Mouse (Mus musculus) spleen, adult 2 months (tissue): Measurements from ENCODE around the gene Cyp4f37. TPM values are rescaled to one million over a fixed set of nuclear protein-coding genes. Genes with fewer than 3 reads are reported as not detected.

Experiments
- DNase-seq, 2 experiments: peaks; one replicate each; pipeline versions ENCODE4 v3.0.0 to v3.0.0-alpha.2; 2012 to 2021; ENCODE audit warnings: low spot score in 2 of 2, low read depth in 1 of 2
- H3K27ac ChIP-seq: fragments of 200-500 bp; 2 replicates; pipeline ENCODE4 v1.5.1; 2012; ENCODE audit warnings: low read length, inconsistent platforms; ENCODE audit not compliant: insufficient read depth
- H3K27me3 ChIP-seq: fragments of 200-500 bp; 2 replicates; pipeline ENCODE4 v1.6.1; 2012; ENCODE audit warnings: mild to moderate bottlenecking, moderate library complexity, low read length, inconsistent platforms; ENCODE audit not compliant: control insufficient read depth, insufficient read depth
- H3K36me3 ChIP-seq: fragments of 200-500 bp; 2 replicates; pipeline ENCODE4 v1.6.1; 2012; ENCODE audit warnings: mild to moderate bottlenecking, low read length, inconsistent platforms; ENCODE audit not compliant: control insufficient read depth, insufficient read depth
- H3K4me1 ChIP-seq: fragments of 200-500 bp; 2 replicates; pipeline ENCODE4 v1.6.1; 2011; ENCODE audit warnings: inconsistent platforms; ENCODE audit not compliant: control insufficient read depth, insufficient read depth, insufficient read length
- H3K4me3 ChIP-seq: fragments of 200-500 bp; 2 replicates; pipeline ENCODE4 v1.5.1; 2011; ENCODE audit warnings: mild to moderate bottlenecking, inconsistent platforms; ENCODE audit not compliant: insufficient read depth, insufficient read length; ENCODE audit errors: extremely low read depth
- CTCF ChIP-seq: fragments of 200-500 bp; IDR thresholded peaks from 2 replicates; pipeline ENCODE4 v1.5.1; 2011; ENCODE audit warnings: mild to moderate bottlenecking, inconsistent platforms; ENCODE audit not compliant: insufficient read depth, insufficient read length, insufficient replicate concordance; ENCODE audit errors: extremely low read depth
- POLR2A ChIP-seq: fragments of 200-500 bp; IDR thresholded peaks from 2 replicates; pipeline ENCODE4 v1.6.1; 2011; ENCODE audit warnings: low read depth, low read length, inconsistent platforms
- WGBS: fragments of 180-500 bp; shearing (Covaris S2); methylation state at CpG from one replicate; pipeline ENCODE4 v1.1.7; 2018; 5-methylcytosine and 5-hydroxymethylcytosine counted together
- polyA plus RNA-seq: library from polyadenylated mRNA; depleted of rRNA; stranded (reverse); fragments of >200 nt; gene quantifications from 2 replicates; pipeline ENCODE4 v1.2.3, GENCODE M21; 2012

The Cyp4f37 gene
- polyA plus RNA-seq, 1 experiment = 0.54 TPM

GRCm38 (mm10) chr17:32637151-32637550 lies 16.0 kb downstream of the Cyp4f37 start:
- no peak overlapping the region for H3K4me3 ChIP-seq
- DNase-seq = no peak
- TF ChIP-seq POLR2A = no peak
- no peak for TF ChIP-seq CTCF
- no peaks in the 10 kb centered on the region for H3K27me3 ChIP-seq
- no peaks in the 10 kb centered on the region for H3K36me3 ChIP-seq
- H3K27ac ChIP-seq = no peak overlapping the region
- H3K4me1 ChIP-seq = peaks cover 5% of the 10 kb centered on the region; the same call in 1 of the 2 replicates
- 81% methylated on average over 2 of the region's 2 CpGs for WGBS

- WGBS = 79% methylated on average over 4 of the region's 4 CpGs
- H3K36me3 ChIP-seq = no peaks in the 10 kb centered on the region
- no peak for TF ChIP-seq CTCF
- TF ChIP-seq POLR2A = no peak
- DNase-seq = no peak
- H3K27ac ChIP-seq = no peak overlapping the region
- H3K4me3 ChIP-seq = no peak overlapping the region
- no peaks in the 10 kb centered on the region for H3K4me1 ChIP-seq
- H3K27me3 ChIP-seq = no peaks in the 10 kb centered on the region
Measured at GRCm38 (mm10) chr17:32646631-32647030, 25.5 kb downstream of the Cyp4f37 start.

GRCm38 (mm10) chr17:32653860-32654259 lies 32.8 kb downstream of the Cyp4f37 start:
- no peak overlapping the region for H3K27ac ChIP-seq

GRCm38 (mm10) chr17:32657041-32657440 lies 35.9 kb downstream of the Cyp4f37 start:
- 61% methylated on average over 3 of the region's 3 CpGs for WGBS
- TF ChIP-seq POLR2A (no peak), CTCF (no peak)
- Histone ChIP-seq H3K27ac (no peak overlapping the region), H3K36me3 (no peaks in the 10 kb centered on the region), H3K4me3 (no peak overlapping the region), H3K4me1 (no peaks in the 10 kb centered on the region), H3K27me3 (no peaks in the 10 kb centered on the region)
- DNase-seq = no peak

More at GRCm38 (mm10) chr17:32653860-32654259, 32.8 kb downstream of the Cyp4f37 start:
- 88% methylated on average over 4 of the region's 4 CpGs for WGBS
- no peak for DNase-seq
- Histone ChIP-seq H3K4me1 (no peaks in the 10 kb centered on the region), H3K36me3 (no peaks in the 10 kb centered on the region), H3K4me3 (no peak overlapping the region), H3K27me3 (no peaks in the 10 kb centered on the region)
- TF ChIP-seq POLR2A (no peak), CTCF (no peak)

GRCm38 (mm10) chr17:32658246-32658645 lies 37.1 kb downstream of the Cyp4f37 start:
- no peak overlapping the region for H3K27ac ChIP-seq
- 78% methylated on average over 1 of the region's 1 CpGs for WGBS
- no peaks in the 10 kb centered on the region for H3K4me1 ChIP-seq
- TF ChIP-seq POLR2A = no peak
- no peak for TF ChIP-seq CTCF
- no peak overlapping the region for H3K4me3 ChIP-seq
- H3K36me3 ChIP-seq = no peaks in the 10 kb centered on the region
- DNase-seq = no peak
- H3K27me3 ChIP-seq = no peaks in the 10 kb centered on the region

GRCm38 (mm10) chr17:32658712-32659111 lies 37.6 kb downstream of the Cyp4f37 start, which contains the start of gene Cyp4f40:
TSS of gene Cyp4f40 (plus strand) at chr17:32658900.
- Histone ChIP-seq H3K4me1 (no peaks in the 10 kb centered on the region), H3K4me3 (no peak within 1 kb of the TSS), H3K36me3 (no peaks in the 10 kb centered on the region), H3K27me3 (no peaks in the 10 kb centered on the region), H3K27ac (no peak within 1 kb of the TSS)
- WGBS = 46% methylated on average over 2 of the region's 2 CpGs
- DNase-seq = no peak
- no peak for TF ChIP-seq POLR2A
- TF ChIP-seq CTCF = no peak

GRCm38 (mm10) chr17:32673976-32674375 lies 52.9 kb downstream of the Cyp4f37 start:
- Histone ChIP-seq H3K4me1 (no peaks in the 10 kb centered on the region), H3K4me3 (no peak overlapping the region), H3K27me3 (no peaks in the 10 kb centered on the region), H3K36me3 (no peaks in the 10 kb centered on the region), H3K27ac (no peak overlapping the region)
- no peak for TF ChIP-seq CTCF
- no peak for TF ChIP-seq POLR2A
- no peak for DNase-seq
- WGBS = 62% methylated on average over 7 of the region's 7 CpGs
